Mouse (Mus musculus) kidney, adult 11 months (tissue): ENCODE measurements at regions not wholly inside any gene's neighbourhood (a gene's known extent, or its start where the extent isn't known, plus 50 kb on each side); places are given as distances from the start of the nearest gene placed in this dataset.

ENCODE experiments used
- DNase-seq: peaks from one replicate; pipeline ENCODE4 v3.0.0; 2022

DNA sequence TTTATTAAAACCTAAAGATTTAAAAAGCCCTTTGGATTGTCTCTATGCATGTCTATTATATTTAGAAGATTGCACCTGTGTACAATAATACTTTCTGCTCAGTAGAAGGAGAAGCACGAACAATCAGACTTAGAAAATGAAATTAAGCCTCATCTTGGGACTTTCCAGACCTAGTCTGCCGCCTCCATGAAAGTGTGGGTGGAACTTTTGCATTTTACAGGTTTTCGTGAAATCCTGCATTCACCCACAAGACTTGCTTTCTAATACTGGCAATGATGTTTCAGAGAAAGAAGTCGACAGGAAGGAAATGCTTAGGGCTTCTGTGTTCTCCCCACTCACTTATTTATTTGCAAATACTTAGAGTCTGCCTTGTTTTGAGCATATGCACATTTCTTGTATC is 58.3 kb upstream of the Zfp770 start:
- no peak for DNase-seq
